Mouse (Mus musculus): ENCODE measurements at regions not wholly inside any gene's neighbourhood (a gene's known extent, or its start where the extent isn't known, plus 50 kb on each side); places are given as distances from the start of the nearest gene placed in this dataset.

DNA sequence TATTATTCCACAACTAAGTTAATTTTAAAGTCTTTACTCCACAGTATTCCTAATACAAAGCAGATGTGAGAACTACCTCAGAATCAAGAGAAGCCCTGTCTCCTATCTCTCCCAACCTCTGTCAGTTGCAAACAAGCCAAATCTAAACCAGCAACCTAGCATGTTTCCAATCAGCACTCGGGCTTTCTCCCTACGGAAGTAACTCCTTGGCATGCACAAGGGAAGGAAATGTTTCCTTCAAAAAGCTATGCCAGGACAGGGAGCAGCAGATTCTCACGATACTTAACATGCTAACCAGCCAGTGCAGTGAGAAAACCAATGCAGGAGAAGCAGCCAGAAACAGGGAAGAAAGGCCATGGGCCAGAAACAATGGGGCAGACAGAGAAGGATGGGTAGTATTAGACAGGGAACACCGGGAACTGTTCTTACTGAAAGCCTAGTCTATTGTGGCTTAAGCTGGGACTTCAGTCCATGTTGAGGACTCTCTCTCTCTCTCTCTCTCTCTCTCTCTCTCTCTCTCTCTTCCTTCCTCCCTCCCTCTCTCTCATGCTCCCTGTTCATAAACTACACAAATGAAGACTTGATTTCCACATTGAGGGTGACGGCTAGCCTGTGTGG is 262.8 kb downstream of the Atp6ap1l start:
- no peak for DNase-seq (ENCODE audit: low read depth, low spot score)

Measured in R1 (cell line).